Mouse (Mus musculus): ENCODE data around the gene Sh3bp1. TPM values are rescaled to one million over a fixed set of nuclear protein-coding genes. Genes with fewer than 3 reads are reported as not detected.

Gene Sh3bp1
- polyA plus RNA-seq, 1 experiment from 2014 or later = 15.5 TPM

- no peak overlapping the region for H3K27ac ChIP-seq
- H3K9ac ChIP-seq = no peak overlapping the region
- H3K36me3 ChIP-seq = peaks cover 48% of the 10 kb centered on the region
- 82% methylated on average over 10 of the region's 10 CpGs for WGBS
- no peak for ATAC-seq (ENCODE audit: low FRiP score)
- no peak overlapping the region for H3K4me3 ChIP-seq
- H3K27me3 ChIP-seq = 0 out of 2 replicates have a peak, but pooled peaks cover 2% of the 10 kb centered on the region
- H3K9me3 ChIP-seq (replicated peaks) = no peaks in the 10 kb centered on the region
- no peak overlapping the region for H3K4me2 ChIP-seq (replicated peaks)
- H3K4me1 ChIP-seq = peaks cover 21% of the 10 kb centered on the region
Observed at GRCm38 (mm10) chr15:78937311-78937710, 37.7 kb downstream of the Sh3bp1 start.

- H3K4me1 ChIP-seq = peaks cover 26% of the 10 kb centered on the region
- no peak for ATAC-seq (ENCODE audit: low FRiP score)
- no peak overlapping the region for H3K4me2 ChIP-seq (replicated peaks)
- H3K36me3 ChIP-seq = peaks cover 48% of the 10 kb centered on the region
- H3K27me3 ChIP-seq = no peaks in the 10 kb centered on the region
- no peak overlapping the region for H3K27ac ChIP-seq
- no peak overlapping the region for H3K4me3 ChIP-seq
- no peaks in the 10 kb centered on the region for H3K9me3 ChIP-seq (replicated peaks)
- no peak overlapping the region for H3K9ac ChIP-seq
- WGBS = 91% methylated on average over 2 of the region's 2 CpGs
Observed at GRCm38 (mm10) chr15:78937963-78938362, 38.4 kb downstream of the Sh3bp1 start.

- no peak for ATAC-seq (ENCODE audit: low FRiP score)
- 94% methylated on average over 13 of the region's 13 CpGs for WGBS
Observed at GRCm38 (mm10) chr15:78940325-78940724, 40.8 kb downstream of the Sh3bp1 start.

GRCm38 (mm10) chr15:78942663-78943062, 43.1 kb downstream of the Sh3bp1 start:
- Histone ChIP-seq H3K9me3 (replicated peaks) (no peaks in the 10 kb centered on the region), H3K4me3 (peak overlapping the region; percentile 28), H3K36me3 (peaks cover 38% of the 10 kb centered on the region), H3K4me1 (peaks cover 14% of the 10 kb centered on the region), H3K4me2 (replicated peaks) (peak overlapping the region; percentile 54), H3K27ac (peak overlapping the region; percentile 60; the same call in 1 of the 2 replicates), H3K9ac (peak overlapping the region; percentile 68), H3K27me3 (no peaks in the 10 kb centered on the region)
- 3% methylated on average over 9 of the region's 9 CpGs for WGBS
- ATAC-seq (ENCODE audit: low FRiP score) = peak; percentile 70

More at GRCm38 (mm10) chr15:78940325-78940724, 40.8 kb downstream of the Sh3bp1 start:
- Histone ChIP-seq H3K36me3 (peaks cover 48% of the 10 kb centered on the region), H3K9me3 (replicated peaks) (no peaks in the 10 kb centered on the region), H3K4me3 (no peak overlapping the region), H3K9ac (no peak overlapping the region), H3K27me3 (no peaks in the 10 kb centered on the region), H3K27ac (no peak overlapping the region), H3K4me1 (peaks cover 25% of the 10 kb centered on the region), H3K4me2 (replicated peaks) (no peak overlapping the region)

GRCm38 (mm10) chr15:78946232-78946631, 46.7 kb downstream of the Sh3bp1 start:
- H3K27ac ChIP-seq = no peak overlapping the region
- H3K36me3 ChIP-seq = peaks cover 11% of the 10 kb centered on the region
- WGBS = 75% methylated on average over 7 of the region's 7 CpGs
- H3K4me2 ChIP-seq (replicated peaks) = no peak overlapping the region
- H3K4me1 ChIP-seq = peaks cover 30% of the 10 kb centered on the region
- H3K9me3 ChIP-seq (replicated peaks) = no peaks in the 10 kb centered on the region
- no peak for ATAC-seq (ENCODE audit: low FRiP score)
- H3K4me3 ChIP-seq = no peak overlapping the region
- H3K9ac ChIP-seq = no peak overlapping the region
- H3K27me3 ChIP-seq = no peaks in the 10 kb centered on the region

GRCm38 (mm10) chr15:78947657-78948056, 48.1 kb downstream of the Sh3bp1 start, which contains the start of gene Triobp:
Gene Triobp, plus strand, starts transcription at chr15:78947724.
- H3K9ac ChIP-seq = peak within 1 kb of the TSS; percentile 78
- peak within 1 kb of the TSS; percentile 69 for H3K4me2 ChIP-seq (replicated peaks)
- no peaks in the 10 kb centered on the region for H3K27me3 ChIP-seq
- H3K36me3 ChIP-seq = peaks cover 19% of the 10 kb centered on the region
- peak; percentile 97 for ATAC-seq (ENCODE audit: low FRiP score)
- peaks cover 28% of the 10 kb centered on the region for H3K4me1 ChIP-seq
- peak within 1 kb of the TSS; percentile 77 for H3K27ac ChIP-seq
- H3K9me3 ChIP-seq (replicated peaks) = no peaks in the 10 kb centered on the region
- H3K4me3 ChIP-seq = peak within 1 kb of the TSS; percentile 58
- under 1% methylated on average over 24 of the region's 24 CpGs for WGBS

- Histone ChIP-seq H3K4me2 (replicated peaks) (peak overlapping the region; percentile 69), H3K9me3 (replicated peaks) (no peaks in the 10 kb centered on the region), H3K9ac (peak overlapping the region; percentile 78), H3K36me3 (peaks cover 23% of the 10 kb centered on the region), H3K27ac (peak overlapping the region; percentile 77), H3K4me3 (peak overlapping the region; percentile 58), H3K4me1 (peaks cover 23% of the 10 kb centered on the region), H3K27me3 (no peaks in the 10 kb centered on the region)
- ATAC-seq (ENCODE audit: low FRiP score) = peak; percentile 61
- WGBS = 3% methylated on average over 11 of the region's 11 CpGs
Observed at GRCm38 (mm10) chr15:78948152-78948725, 48.7 kb downstream of the Sh3bp1 start.

GRCm38 (mm10) chr15:78948883-78949282, 49.3 kb downstream of the Sh3bp1 start:
- no peaks in the 10 kb centered on the region for H3K9me3 ChIP-seq (replicated peaks)
- peaks cover 30% of the 10 kb centered on the region for H3K36me3 ChIP-seq
- peak overlapping the region; percentile 58 for H3K4me3 ChIP-seq
- WGBS = 99% methylated on average over 3 of the region's 3 CpGs
- H3K27ac ChIP-seq = no peak overlapping the region
- no peak overlapping the region for H3K9ac ChIP-seq
- peak overlapping the region; percentile 69 for H3K4me2 ChIP-seq (replicated peaks)
- H3K27me3 ChIP-seq = no peaks in the 10 kb centered on the region
- H3K4me1 ChIP-seq = peaks cover 23% of the 10 kb centered on the region
- no peak for ATAC-seq (ENCODE audit: low FRiP score)

- Histone ChIP-seq H3K4me1 (peaks cover 7% of the 10 kb centered on the region; the same call in 1 of the 2 replicates), H3K27ac (no peak overlapping the region), H3K27me3 (no peaks in the 10 kb centered on the region), H3K4me3 (no peak overlapping the region), H3K4me2 (replicated peaks) (no peak overlapping the region), H3K9ac (no peak overlapping the region), H3K36me3 (peaks cover 66% of the 10 kb centered on the region), H3K9me3 (replicated peaks) (no peaks in the 10 kb centered on the region)
- ATAC-seq (ENCODE audit: low FRiP score) = no peak
- 75% methylated on average over 3 of the region's 3 CpGs for WGBS
Observed at GRCm38 (mm10) chr15:78955663-78956062, 56.1 kb downstream of the Sh3bp1 start.

GRCm38 (mm10) chr15:78956351-78956750, 56.8 kb downstream of the Sh3bp1 start:
- ATAC-seq (ENCODE audit: low FRiP score) = no peak
- H3K36me3 ChIP-seq = peaks cover 67% of the 10 kb centered on the region
- WGBS = 84% methylated on average over 4 of the region's 4 CpGs

GRCm38 (mm10) chr15:78957021-78957420, 57.5 kb downstream of the Sh3bp1 start:
- 0 out of 2 replicates have a peak overlapping the region, but pooled peaks have one; percentile 2 for H3K27ac ChIP-seq
- peaks cover 3% of the 10 kb centered on the region; the same call in 1 of the 2 replicates for H3K4me1 ChIP-seq
- 0 out of 2 replicates have a peak overlapping the region, but pooled peaks have one; percentile 41 for H3K9ac ChIP-seq
- ATAC-seq (ENCODE audit: low FRiP score) = no peak
- H3K9me3 ChIP-seq (replicated peaks) = no peaks in the 10 kb centered on the region
- no peak overlapping the region for H3K4me3 ChIP-seq
- peaks cover 66% of the 10 kb centered on the region for H3K36me3 ChIP-seq
- H3K4me2 ChIP-seq (replicated peaks) = no peak overlapping the region
- 68% methylated on average over 15 of the region's 15 CpGs for WGBS
- no peaks in the 10 kb centered on the region for H3K27me3 ChIP-seq

More at GRCm38 (mm10) chr15:78956351-78956750, 56.8 kb downstream of the Sh3bp1 start:
- no peak overlapping the region for H3K9ac ChIP-seq
- H3K4me2 ChIP-seq (replicated peaks) = no peak overlapping the region
- no peak overlapping the region for H3K27ac ChIP-seq
- no peaks in the 10 kb centered on the region for H3K9me3 ChIP-seq (replicated peaks)
- H3K4me3 ChIP-seq = no peak overlapping the region
- peaks cover 3% of the 10 kb centered on the region; the same call in 1 of the 2 replicates for H3K4me1 ChIP-seq
- no peaks in the 10 kb centered on the region for H3K27me3 ChIP-seq

- no peaks in the 10 kb centered on the region for H3K27me3 ChIP-seq
- 91% methylated on average over 11 of the region's 11 CpGs for WGBS
Observed at GRCm38 (mm10) chr15:78959537-78959936, 60.0 kb downstream of the Sh3bp1 start.

GRCm38 (mm10) chr15:78960088-78960487, 60.5 kb downstream of the Sh3bp1 start:
- H3K9ac ChIP-seq = no peak overlapping the region
- no peak for ATAC-seq (ENCODE audit: low FRiP score)
- peaks cover 48% of the 10 kb centered on the region for H3K36me3 ChIP-seq
- H3K4me2 ChIP-seq (replicated peaks) = no peak overlapping the region
- no peak overlapping the region for H3K27ac ChIP-seq
- H3K9me3 ChIP-seq (replicated peaks) = no peaks in the 10 kb centered on the region
- WGBS = 78% methylated on average over 4 of the region's 4 CpGs
- no peaks in the 10 kb centered on the region for H3K27me3 ChIP-seq
- no peak overlapping the region for H3K4me3 ChIP-seq
- H3K4me1 ChIP-seq = peaks cover 3% of the 10 kb centered on the region; the same call in 1 of the 2 replicates

More at GRCm38 (mm10) chr15:78959537-78959936, 60.0 kb downstream of the Sh3bp1 start:
- H3K4me2 ChIP-seq (replicated peaks) = no peak overlapping the region
- peaks cover 3% of the 10 kb centered on the region; the same call in 1 of the 2 replicates for H3K4me1 ChIP-seq
- no peak overlapping the region for H3K27ac ChIP-seq
- no peak overlapping the region for H3K4me3 ChIP-seq
- ATAC-seq (ENCODE audit: low FRiP score) = no peak
- peaks cover 51% of the 10 kb centered on the region for H3K36me3 ChIP-seq
- no peaks in the 10 kb centered on the region for H3K9me3 ChIP-seq (replicated peaks)
- H3K9ac ChIP-seq = no peak overlapping the region
